Mouse (Mus musculus) adipose tissue, adult 10 weeks (tissue): ENCODE data around the gene Smad1. TPM values are rescaled to one million over a fixed set of nuclear protein-coding genes. Genes with fewer than 3 reads are reported as not detected.

ENCODE experiments used
- polyA plus RNA-seq: library from polyadenylated mRNA; stranded (reverse); fragments of 350-450 nt; fragmentation: Illumina TruSeq; extraction: RNeasy Lipid Tissue Mini Kit (QIAGEN cat#74804); gene quantifications from one replicate; pipeline ENCODE4 v1.2.3, GENCODE M21; 2014; ENCODE audit warnings: low read depth, low replicate concordance

Gene Smad1
- polyA plus RNA-seq: 24.8 TPM

DNA sequence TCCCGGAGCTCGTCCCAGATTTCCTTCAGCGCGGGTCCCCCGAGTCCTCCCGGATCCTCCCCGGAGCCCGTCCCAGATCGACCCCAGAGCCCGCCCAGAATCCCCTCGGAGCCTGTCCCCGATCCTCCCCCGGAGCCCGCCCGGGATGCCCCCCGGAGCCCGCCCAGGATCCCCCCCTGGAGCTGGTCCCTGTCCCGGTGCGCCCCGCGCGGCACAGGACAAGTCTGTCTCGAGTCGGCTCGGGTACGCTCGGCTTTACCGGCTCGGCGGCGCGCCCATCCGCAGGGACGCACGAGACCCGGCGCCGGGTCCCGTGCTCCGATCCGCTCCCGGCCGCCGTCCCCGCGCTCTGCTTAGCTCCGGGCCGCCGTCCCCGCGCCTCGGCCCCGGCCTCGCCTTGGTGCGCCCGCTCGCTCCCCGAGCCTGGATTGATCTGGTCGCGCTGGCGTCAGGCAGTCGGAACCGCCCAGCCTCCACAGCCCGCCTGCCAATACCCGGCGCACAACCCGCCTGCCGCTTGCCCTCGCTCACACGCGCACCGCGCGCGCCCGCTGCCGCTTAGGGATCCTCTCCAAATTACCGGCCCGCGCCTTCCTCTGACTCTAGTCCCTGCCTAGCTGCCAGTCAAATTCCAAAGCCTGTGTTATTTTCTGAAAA lies at the start of gene Smad1:
TSS of gene Smad1 (minus strand) at position 525 of the 657 bp plus-strand sequence.

DNA sequence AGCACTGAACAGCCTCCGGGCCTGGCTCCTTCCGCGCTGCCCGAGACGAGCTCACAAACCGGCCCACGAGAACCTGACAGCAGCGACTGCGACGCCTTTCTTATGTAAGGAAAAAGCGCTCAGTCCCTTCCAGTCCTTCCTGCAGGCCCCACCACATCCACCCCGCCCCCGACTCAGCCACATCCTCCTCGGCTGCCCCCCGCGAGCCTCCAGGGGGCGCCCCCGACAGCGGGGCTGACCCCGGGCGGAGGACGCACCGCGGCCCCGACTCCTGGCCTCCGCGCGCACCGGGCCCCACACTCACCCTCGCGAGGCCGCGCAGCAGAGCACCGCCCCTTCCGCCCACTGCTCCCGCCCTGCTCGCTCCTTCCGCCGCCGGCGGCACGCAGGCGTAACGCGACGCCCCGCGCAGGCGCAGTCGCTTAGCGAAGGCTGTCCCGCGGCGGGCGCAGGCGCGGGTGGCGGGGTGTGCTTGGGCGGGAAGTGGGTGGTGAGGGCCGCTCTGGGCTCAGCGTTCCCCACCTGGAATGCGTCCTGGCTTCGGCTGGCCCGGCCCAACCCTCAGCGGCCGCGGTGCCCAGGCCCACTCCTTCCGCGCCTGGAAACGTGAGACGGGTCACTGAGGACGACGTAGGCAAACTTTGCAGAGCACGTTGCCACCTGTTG lies 104.6 kb downstream of the Smad1 start, which contains the start of gene Mmaa:
TSS of gene Mmaa (minus strand) at position 328 of the 666 bp plus-strand sequence.

Other genes starting within 250 kb of the Smad1 start
- 5.6 TPM for gene 1700011L22Rik, start 150.9 kb downstream of the Smad1 start, polyA plus RNA-seq
- 16.1 TPM for gene Mmaa, start 104.6 kb downstream of the Smad1 start, polyA plus RNA-seq
- gene Otud4, start 240.1 kb upstream of the Smad1 start, polyA plus RNA-seq: 19.6 TPM